Comparison of ENCODE assay signal across 16 mouse cellular contexts in genomic region chr11:55209626-55210353, GRCm38 (mm10). TPM values are rescaled to one million over a fixed set of nuclear protein-coding genes. Genes with fewer than 3 reads are reported as not detected.
A peak's percentile ranks its signal among the peaks of the same experiment; 100 is the strongest.
DNase-seq lines count a peak whose midpoint lies in the region; ATAC-seq lines count a peak whose summit lies in the region.
"Had no signal": no experiment of that assay in that cellular context is flagged by ENCODE, and none has a peak within 500 bp of the region (broad histone marks: within the 10 kb centered on the region; RNA-seq: fewer than 3 reads in every experiment).

No protein-coding gene starts in this region.

- ATAC-seq in cerebellum, adult (ENCODE audit: insufficient number of reproducible peaks, low FRiP score, low TSS enrichment) = no peak
- ATAC-seq in granulocyte monocyte progenitor cell, adult 5-6 weeks (replicated peaks; ENCODE audit: poor library complexity, severe bottlenecking) = peak; percentile 78
- ATAC-seq in monocyte, adult 5-6 weeks (replicated peaks; ENCODE audit: insufficient number of reproducible peaks, low FRiP score, low TSS enrichment, poor library complexity, severe bottlenecking) = peak; percentile 44; the same call in 1 of the 2 replicates
- ATAC-seq: inflammation-experienced regulatory T-cells, adult 6 months had no signal

- DNase-seq in cerebellum, postnatal 10 days = peak; percentile 22 to 43
- peak; percentile 38 for DNase-seq in layer of hippocampus, adult 9-11 months
- DNase-seq in layer of hippocampus, postnatal 10 days (ENCODE audit: low spot score in 2 of 2) = no peak
- DNase-seq in layer of hippocampus, adult 8-10 months (ENCODE audit: low spot score in 2 of 2) = no peak
- no peak for DNase-seq in left cerebral cortex, adult 11 months (ENCODE audit: low spot score)
- DNase-seq: adrenal gland, postnatal 25 days; cerebellum, adult 11 months; right cerebral cortex, postnatal 4 days; thymus, postnatal 4 days had no signal

RNA-seq across cellular contexts. Expression of gene Slc36a1, which starts 5.6 kb away (rescaled TPM):
- 10 to 100 TPM; 49.9 to 55.4 TPM for total RNA-seq in layer of hippocampus, postnatal 10 days (2021)
- 52.6 and 53.3 TPM in 2 replicates for total RNA-seq in granulocyte monocyte progenitor cell, adult 5-6 weeks (2014; fragmentation: Nextera tagmentation)
- 11.4 and 12.9 TPM in 2 replicates for total RNA-seq in granulocyte monocyte progenitor cell, adult 5-6 weeks (2017)
- 5.2 to 11.1 TPM (median 8.1 TPM) in 3 replicates for total RNA-seq in monocyte, adult 5-6 weeks (2017)
- total RNA-seq in layer of hippocampus, adult 8-10 months (2022) = 10 to 100 TPM; 48.4 to 60.7 (median 57.1) TPM

RNA-seq across cellular contexts. Expression of gene Slc36a2, which starts 24.9 kb away (rescaled TPM):
- under 1 TPM; 0.37 to 0.71 TPM for total RNA-seq in layer of hippocampus, postnatal 10 days (2021)
- total RNA-seq in granulocyte monocyte progenitor cell, adult 5-6 weeks (2014; fragmentation: Nextera tagmentation) = 6.5 and 7.6 TPM in 2 replicates
- total RNA-seq in granulocyte monocyte progenitor cell, adult 5-6 weeks (2017) = 1.9 and 2.8 TPM in 2 replicates
- not detected in 3 replicates for total RNA-seq in monocyte, adult 5-6 weeks (2017)
- under 1 TPM in 3 of 4 experiments, not detected in 1; 0.24 to 0.39 (median 0.29) TPM for total RNA-seq in layer of hippocampus, adult 8-10 months (2022)
- total RNA-seq: megakaryocyte-erythroid progenitor cell, adult 5-6 weeks had no signal

RNA-seq across cellular contexts. Expression of gene Slc36a3, which starts 58.3 kb away (rescaled TPM):
- not detected for total RNA-seq in layer of hippocampus, postnatal 10 days (2021)
- total RNA-seq in granulocyte monocyte progenitor cell, adult 5-6 weeks (2014; fragmentation: Nextera tagmentation) = not detected in 2 replicates
- total RNA-seq in granulocyte monocyte progenitor cell, adult 5-6 weeks (2017) = not detected in 2 replicates
- total RNA-seq in monocyte, adult 5-6 weeks (2017) = not detected in 3 replicates
- total RNA-seq in layer of hippocampus, adult 8-10 months (2022) = not detected
- total RNA-seq: adrenal gland, postnatal 25 days; heart, postnatal 25 days; left cerebral cortex, adult 18-20 months; megakaryocyte-erythroid progenitor cell, adult 5-6 weeks had no signal

Comparison
In these comparisons a context has a peak if more than half of its experiments do, and no peak if none do; other contexts are left out.
1. DNase-seq: peak in cerebellum, postnatal 10 days (2 of 2) and layer of hippocampus, adult 9-11 months (single experiment); none in layer of hippocampus, postnatal 10 days (0 of 2), layer of hippocampus, adult 8-10 months (0 of 2) and left cerebral cortex, adult 11 months (single experiment).